Mouse (Mus musculus) kidney, adult 8-10 months (tissue): ENCODE results near the gene Ccdc65.

ENCODE experiments used
- DNase-seq, 2 experiments: peaks; one replicate each; pipeline ENCODE4 v3.0.0; 2022

Gene Ccdc65

DNA sequence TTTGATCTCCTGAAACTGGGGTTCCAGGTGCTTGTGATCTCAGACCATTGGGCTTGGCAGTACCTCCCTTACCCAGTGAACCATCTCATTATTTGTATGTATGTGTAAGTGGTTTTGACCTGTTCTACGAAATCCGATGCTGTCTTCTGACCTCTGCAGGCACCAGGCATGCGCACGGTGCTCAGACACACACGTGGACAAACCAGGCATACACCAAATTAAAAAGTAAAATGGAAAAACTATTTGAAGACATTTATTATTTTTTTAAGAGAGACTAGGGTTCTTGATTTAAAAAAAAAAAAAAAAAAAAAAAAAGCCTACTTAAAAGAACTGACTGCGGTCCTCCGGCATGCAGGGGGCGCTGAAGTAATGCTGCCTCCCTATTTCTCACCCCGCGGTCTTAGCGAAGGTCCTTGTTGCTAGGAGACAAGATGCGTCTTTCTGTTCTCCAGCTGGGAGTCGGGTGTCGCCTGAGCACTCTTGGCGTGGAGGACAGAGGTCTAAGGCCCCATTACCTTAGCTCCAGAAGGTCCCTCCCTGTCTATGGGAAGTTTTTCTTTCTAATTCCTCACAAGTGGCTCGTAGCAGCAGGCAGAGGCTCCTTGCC, at the start of gene Ccdc65:
Ccdc65 (plus strand) TSS at position 442 of the 607 bp plus-strand sequence.
- DNase-seq = peak; percentile 90 to 93

DNA sequence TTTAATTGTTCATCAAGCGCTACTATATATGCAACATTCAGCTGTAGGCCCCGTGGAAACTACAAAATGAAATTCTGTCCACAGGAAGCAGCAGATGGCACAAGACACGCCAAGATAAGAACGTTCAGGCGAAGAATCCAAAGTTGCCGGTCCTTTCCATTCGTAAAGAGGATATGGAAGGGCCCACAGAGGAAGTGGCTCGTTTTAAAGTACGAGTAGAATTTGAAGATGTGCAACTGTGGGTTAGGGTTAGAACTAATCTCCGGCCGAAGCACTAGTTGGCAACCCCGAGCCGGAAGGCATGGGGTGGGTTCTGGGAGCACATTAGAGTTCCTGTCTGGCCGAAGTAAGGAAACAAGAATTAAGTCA, 45.8 kb upstream of the Ccdc65 start:
- DNase-seq = no peak

DNA sequence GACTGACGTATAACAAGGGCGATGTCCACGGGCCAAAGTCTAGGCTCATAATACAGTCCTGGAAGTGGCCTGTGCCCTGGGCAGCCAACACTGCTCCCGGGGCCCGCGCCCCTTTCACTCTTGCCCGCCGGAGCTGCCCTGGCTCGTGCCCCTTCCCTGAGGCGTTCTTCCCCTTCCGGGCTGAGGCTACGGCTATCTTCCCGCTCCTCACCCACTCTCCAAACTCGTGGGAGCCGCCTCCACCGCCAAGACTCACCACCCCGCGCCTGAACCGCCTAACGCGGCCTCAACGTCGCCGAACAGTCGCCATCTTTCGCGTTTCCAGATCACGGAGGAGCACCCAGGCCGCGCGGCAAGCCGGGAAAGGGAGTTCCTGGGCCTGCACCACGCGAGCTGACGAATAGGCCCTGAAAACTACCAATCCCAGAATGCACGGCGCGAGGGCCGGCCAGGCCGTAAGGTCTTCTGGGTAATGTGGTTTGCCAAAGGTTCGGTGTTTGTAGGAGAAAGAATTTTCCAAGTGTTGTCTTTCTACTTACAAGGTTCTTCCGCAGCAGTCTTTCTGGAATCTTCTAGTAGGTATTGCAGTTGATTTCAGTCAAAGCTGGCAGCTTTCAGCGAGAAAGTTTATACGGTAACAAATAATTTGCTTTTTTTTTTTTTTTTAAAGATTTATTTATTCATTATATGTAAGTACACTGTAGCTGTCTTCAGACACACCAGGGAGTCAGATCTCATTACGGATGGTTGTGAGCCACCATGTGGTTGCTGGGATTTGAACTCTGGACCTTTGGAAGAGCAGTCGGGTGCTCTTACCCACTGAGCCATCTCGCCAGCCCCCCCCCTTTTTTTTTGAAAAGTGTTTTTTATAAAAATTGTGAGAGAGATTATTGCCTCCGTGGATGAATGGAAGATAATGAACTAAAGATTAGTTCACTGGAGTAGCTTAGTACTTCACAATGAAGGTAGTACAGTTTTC, 45.2 kb upstream of the Ccdc65 start, which contains the start of gene Ddx23:
Ddx23 (minus strand) TSS at position 328 of the 979 bp plus-strand sequence.
- peak; percentile 96 for DNase-seq

DNA sequence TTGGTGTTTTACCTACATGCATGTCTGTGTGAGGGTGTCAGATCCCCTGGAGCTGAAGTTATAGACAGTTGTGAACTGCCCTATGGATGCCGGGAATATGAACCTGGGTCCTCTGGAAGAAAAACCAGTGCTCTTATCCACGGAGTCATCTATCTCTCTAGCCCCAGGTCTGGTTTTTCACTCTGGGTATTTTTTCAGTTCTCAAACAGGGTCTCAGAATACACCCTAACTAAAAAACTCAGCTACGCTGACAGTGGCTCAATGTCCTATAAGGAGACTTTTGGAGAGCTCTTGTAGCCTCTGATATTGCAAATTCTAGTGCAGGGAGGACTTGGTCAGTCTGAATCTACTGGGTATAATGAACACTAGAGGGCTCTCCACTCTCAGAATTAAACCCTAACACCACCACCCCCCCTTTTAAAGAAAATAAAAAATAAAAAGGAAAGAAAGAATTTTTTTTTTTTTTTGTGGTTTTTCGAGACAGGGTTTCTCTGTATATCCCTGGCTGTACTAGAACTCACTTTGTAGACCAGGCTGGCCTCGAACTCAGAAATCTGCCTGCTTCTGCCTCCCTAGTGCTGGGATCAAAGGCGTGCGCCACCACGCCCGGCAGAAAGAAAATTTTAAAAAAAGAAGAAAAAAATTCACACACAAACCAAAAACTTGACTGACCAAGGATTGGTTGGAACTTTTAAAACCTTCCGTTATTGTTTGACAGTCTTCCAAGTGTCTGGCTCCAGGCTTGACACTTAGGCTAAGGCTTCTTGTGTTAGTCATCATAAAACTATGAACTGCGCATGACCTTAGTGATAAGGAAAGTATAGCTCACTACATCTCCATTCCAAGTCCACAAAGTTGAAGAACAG, 43.7 kb upstream of the Ccdc65 start:
- DNase-seq = no peak

DNA sequence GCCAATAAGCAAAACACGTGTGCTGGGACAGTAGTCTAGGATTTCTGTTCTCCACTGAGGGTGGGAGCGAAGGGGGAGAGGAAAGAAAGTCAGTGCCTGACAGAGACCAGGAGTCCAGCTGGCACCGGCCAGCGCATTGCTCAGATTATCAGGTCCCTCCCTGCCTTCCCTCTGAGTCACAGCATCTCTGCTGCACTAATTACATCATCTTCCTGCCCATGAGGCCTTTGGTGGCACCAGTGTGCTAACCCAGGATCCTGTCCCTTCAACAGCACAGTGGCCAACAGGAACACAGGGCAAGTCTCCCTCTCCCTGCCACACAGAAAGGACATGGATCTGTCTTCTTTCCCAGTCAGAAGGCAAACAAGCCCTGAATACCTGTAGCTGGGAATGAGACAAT, 35.4 kb upstream of the Ccdc65 start:
- no peak for DNase-seq

DNA sequence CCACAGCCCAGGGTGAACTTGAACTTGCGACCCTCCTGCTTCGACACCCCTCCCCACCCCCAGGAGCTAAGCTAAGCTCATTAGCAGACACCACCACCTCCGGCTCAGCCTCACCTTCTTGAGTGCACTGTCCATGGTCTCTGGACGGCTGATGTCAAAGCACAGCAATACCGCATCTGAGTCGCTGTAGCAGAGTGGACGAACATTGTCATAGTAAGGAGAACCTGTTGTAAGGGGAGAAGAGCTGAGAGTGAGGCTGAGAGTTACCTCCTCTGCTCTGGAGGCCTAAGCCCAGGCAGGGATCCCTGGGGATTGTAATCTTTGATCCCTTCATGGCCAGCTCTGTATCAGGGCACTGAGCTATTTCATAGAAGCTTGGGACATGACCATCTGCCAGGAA, 34.3 kb upstream of the Ccdc65 start:
- no peak for DNase-seq

DNA sequence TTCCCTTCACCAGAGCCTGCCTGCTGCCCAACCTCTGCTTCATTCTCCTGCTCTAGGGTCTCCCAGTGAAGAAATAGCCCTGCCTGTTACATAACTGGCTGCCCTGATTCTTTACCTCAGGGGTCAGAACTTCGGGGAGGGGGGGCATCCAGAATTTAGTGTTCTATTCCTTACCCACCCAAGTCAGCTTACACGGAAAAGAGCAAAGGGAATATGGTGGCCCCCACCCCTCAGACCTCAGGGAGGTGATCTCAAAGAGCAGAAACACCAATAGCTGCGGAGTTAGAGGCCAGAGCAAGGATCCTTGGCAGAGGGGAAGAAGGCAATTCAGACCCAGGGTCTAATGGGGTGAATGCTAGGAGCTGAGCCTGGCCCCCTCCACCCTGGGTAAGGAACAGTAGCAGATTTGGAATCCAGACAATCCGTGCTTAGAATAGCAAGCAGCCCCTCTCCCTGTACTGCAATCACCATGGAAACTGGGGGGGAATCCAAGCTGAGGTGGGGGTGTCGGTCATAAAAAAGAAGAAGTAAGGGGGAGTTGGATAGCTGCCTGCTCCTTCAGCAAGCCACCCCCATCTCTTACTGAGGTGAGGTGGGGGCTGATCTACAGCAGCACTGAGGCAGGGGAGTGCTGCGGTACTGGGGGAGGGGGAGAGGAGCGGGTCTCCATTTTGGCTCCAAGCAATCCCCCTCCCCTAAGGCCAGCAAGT, 33.6 kb upstream of the Ccdc65 start:
- no peak for DNase-seq

DNA sequence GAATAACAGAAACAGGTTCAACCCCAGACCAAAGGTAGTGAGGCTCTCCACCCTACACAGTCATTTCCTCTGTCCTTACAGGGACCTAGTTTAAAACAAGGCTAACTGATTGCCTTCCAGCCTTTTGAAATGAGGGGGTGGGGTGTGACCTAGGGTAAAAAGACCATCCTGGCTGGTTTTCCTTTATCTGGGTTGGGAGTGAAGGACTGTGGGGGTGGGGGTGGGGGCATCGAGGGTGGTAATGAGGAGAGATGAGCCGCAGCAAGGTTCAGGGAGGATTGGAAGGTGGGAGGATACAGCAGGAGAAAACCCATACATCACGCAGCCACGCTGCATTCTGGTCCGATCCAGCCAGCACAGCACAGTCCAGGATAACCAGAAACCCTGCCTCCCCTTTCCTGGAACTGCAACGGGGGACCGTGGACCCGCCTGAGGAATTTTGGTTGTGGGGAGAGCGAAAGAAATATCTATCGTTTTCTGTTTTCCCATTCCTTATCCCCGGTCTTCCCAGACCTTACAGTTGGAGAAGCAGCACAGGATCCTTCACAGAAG, 32.9 kb upstream of the Ccdc65 start:
- DNase-seq = no peak

DNA sequence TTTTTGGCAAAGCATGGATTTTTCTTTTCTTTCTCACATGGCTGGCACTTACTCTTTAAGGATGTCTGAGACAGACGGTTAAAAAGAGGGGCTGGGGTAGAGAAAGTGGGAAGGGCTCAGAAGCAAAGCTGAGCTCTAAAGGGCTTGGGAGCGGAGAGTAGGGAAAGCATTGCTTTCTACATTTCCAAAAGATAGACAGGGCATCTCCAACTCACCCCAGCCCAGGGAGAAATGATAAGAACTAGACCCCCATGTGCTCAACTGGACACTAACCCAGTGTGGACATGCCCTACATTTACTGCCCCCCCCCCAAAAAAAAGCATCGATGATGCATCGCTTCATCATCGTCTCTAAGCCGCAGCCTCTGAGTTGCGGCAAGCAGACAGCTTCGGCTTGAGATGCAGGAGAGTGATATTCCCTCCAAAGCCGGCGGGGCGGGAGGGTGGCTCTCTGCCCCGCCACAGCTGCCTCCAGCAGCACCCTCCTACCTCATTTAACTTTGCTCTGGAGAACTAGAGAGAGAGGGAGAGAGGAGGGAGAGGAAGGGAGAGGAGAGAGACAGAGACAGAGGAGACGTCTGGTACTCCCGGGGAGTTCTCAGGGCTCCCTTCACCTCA, 32.3 kb upstream of the Ccdc65 start:
- DNase-seq = no peak

DNA sequence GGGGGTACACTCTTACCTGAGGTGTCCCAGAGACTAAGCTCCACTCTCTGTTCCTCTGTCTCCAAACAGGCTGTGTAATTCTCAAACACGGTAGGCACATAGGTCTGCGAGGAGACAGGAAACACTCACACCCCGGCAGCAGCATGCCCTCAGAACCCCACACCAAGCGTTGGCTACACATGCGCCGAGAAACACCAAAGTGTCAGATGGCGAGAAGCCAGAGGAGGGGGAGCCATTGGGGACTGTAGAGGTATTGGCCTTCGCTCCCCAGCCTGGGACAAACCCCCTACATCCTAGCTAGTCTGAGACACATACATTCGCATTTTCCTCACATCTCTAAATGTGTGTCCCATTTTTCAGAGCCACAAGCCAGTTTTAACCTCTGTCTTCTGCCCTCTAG, 31.5 kb upstream of the Ccdc65 start:
- no peak for DNase-seq

DNA sequence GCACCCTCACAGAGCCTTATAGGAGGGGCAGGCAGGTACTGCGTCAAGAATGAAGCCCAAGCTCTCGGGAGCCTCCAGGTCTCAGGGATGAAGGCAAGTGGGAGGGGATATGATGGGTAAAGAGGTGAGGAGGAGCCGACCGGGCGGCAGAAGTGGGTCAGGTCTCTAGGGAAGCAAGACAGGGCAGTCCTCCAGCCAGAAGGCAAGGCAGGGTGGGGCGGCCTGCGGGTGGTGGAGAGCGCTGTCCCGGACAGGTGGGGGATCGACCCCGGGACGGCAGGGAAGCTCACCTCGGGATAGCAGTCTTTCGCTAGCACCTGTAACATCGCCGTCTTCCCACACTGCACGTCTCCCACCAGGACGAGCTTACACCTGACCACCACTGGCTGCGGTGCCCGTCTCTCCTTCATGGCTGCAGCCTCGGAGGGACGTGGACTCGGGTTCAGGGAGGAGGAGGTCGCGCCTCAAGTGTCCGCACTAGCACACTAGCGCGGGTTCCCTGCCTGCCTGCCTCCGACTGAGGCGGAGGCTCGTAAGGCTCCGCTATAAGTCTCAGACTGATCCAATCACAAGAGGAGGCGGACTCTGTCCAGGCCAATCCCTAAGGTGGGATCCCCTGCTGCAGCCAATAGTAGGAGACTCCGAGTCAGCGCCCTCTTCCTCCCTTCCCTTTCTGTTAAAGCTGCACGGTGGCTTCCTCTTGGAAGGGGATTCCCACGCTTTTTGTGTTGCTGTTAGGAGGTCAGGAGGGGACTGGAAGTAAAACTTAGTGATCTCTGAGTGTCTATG, 30.9 kb upstream of the Ccdc65 start, which contains the start of gene Rnd1:
Rnd1 (minus strand) TSS at position 522 of the 789 bp plus-strand sequence.
- DNase-seq = peak; percentile 82 to 89

DNA sequence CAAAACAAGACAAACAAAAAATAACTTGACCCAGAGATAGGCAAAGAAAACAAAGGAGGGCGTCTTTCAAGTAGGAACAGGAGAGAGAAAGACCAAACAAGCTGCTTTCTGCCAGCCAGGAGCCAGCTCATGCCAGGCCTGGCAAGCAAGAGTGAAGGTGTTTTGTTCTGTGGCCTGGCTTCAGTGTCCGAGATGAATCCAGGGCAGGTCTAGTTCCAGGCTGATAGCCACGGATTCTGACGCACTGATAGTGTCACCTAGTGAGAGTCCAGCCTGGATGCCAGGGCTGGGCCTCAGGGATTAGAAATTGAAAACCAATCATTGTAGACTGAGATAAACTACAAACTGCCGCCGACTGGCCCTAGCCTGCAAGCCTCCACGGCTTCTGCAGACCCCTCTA, 30.0 kb upstream of the Ccdc65 start:
- DNase-seq = no peak

DNA sequence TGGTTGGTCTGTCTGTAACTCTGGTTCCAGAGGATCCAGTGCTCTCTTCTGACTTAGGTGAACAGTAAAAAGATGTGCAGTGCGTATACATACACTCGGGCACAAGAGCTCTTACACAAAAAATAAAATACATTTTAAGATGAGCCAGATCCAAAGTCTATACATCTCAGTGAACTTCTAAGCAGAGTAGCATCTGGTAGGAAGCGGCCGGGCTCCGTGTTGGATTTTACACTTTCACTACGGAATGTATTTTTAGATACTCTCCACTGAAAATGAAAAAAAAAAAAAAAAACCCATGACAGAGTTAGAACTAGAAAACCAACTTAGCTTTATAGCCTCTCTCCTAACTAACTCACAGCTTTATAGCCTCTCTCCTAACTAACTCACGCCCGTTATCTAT, 27.3 kb upstream of the Ccdc65 start:
- DNase-seq = no peak

DNA sequence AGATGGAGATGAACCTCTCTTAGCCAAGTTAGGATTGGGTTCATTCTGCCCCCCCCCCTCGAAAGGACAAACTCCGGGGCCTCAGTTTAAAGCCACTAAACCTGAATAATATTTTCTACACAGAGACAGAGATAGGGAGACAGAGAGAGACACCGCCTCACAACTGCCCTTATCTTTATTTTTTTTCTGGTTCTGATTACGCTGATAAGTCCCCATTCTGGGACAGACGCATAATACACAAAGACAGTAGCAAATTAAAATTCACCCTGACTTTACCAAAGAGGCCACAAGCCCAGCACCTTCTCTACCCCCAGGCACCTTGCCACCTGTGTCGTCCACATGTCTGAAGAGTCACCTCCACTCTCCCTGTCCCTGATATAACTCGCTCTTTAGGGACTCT, 26.4 kb upstream of the Ccdc65 start:
- DNase-seq = no peak

DNA sequence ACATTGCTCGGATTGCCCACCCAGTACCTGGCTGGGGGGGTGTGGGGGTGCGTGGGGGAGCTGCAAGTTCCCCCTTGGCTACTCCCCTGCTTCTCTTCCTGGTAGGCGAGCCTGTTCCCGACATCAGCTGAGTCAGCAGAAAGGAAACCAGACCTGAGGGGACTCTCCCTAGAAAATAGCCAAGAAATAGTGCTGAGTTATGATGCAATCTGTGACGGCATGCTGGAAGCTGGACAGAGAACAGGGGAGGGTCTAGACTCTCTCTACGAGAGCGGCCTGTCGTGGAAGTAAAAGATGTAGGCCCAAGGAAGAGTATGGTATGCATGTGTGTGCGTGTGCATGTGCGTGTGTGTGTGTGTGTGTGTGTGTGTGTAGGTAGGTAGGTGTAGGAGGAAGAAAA, 24.8 kb upstream of the Ccdc65 start:
- DNase-seq = no peak

DNA sequence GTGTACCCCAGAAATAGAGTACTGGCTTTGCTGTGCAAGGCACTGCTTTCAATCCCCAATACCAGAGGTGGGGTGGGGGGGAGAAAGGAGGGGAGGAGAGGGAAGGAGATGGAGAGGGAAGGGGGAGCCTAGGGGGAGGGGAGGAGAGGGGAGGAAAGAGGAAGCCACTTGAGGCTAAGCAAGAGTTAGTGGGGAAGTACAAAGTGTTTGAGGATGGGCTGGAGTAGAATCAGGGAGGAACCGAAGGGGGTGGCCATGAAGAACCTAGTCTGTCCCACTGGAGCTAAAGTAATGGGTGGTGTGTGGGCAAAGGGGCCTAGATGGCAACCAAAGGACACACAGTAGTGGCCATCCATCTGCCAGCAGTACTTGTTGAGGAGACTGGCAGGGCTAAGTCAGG, 24.3 kb upstream of the Ccdc65 start:
- no peak for DNase-seq

DNA sequence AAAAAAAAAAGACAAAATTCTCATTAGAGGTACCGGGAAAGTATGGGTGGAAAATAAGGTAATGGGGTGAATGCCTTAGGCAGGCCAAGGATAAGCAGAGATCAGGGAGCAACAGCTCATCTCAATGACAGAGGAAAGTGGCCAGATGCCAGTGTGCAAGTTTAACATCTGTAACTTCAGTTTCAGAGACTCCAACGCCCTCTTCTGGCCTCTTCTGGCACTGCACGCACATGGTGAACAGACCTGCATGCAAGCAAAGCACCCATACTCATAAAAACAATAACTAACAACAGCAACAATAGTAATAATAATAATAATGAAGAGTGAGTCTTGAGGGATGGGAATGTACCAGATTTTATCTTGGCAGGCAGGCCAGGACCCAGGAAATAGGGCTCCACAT, 22.1 kb upstream of the Ccdc65 start:
- no peak for DNase-seq

DNA sequence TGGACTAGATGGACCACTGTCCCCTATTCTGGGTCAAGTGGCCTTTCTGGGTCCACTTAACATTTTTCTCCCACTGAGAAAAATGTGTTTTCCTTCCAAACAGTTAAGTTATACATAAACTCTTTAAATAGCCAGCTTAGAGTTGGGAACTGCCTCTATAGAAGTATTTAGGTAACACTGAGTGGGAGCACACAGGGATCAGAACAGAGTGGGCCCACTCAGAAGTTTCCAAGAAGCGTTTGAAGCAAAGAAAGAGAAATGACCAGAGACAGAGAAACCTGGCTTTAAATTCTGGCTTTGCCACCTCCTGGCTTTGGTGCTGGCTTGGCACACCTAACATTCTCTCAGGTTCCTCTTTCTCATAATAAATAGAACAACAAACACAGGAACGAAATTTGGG, 18.3 kb upstream of the Ccdc65 start:
- DNase-seq = no peak

DNA sequence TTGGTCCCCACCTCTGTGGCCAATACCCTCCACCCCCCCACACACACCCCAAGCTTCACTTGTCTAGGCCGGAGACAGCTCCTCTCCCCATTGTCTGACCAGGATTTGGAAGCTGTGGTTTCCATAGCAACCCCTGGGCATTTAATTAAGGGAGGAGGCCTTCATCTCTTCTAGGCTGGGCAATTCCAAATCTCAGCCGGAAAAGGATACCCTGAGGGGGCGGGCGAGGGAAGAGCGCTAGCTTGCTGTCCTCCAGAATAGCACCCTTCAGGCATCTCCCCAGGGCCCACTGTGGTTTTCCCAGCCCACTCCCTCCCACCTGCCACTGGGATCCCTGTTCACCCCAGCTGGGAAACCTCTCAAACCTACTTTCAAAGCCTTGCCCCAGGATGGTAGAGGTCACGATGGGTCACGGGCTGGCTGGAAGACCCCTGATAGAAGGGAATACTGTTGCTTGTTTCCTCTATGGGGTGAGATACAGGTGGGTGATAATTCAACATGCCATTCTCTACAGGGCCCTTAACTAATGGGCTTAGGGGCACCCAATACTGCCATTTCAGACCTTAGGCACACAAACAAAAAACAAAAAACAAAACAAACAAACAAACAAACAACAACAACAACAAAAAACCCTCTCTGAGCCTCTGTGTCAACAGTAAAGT, 16.4 kb upstream of the Ccdc65 start:
- DNase-seq = peak in 1 of 2 experiments; percentile 33

DNA sequence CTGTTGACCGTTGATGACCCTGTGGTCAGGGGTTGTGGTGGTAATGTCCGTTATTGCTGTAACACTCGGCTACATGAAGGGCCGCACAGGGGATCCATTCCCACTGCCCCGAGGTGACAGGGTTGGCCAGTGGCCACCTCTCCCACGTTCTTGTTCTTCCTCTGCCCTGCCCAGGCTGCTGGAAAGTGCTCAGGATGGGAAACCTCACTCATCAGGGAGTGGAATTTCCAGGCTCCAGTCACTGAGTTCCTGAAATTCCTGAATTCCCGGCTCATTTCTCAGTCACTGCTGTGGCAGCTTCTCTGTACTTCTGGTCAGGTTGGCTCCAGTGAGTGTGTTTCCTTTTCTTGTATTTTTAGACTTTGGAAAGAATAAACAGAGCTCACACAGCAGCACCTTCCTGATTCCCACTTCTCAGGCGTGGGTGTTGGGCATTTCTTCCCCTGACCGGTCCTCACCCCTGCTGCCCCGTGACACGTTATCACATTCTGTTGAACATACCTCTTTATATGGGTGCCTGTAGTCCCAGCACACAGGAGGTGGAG, 15.8 kb upstream of the Ccdc65 start:
- peak; percentile 57 to 72 for DNase-seq
